Mouse (Mus musculus) thymus, postnatal 0 days (tissue): ENCODE results near the gene Themis3. TPM values are rescaled to one million over a fixed set of nuclear protein-coding genes. Genes with fewer than 3 reads are reported as not detected.

Source experiments
- DNase-seq: peaks from one replicate; pipeline ENCODE4 v3.0.0-alpha.2; 2015; ENCODE audit warnings: low spot score
- polyA plus RNA-seq: library from polyadenylated mRNA; unstranded; fragments of >200 nt; fragmentation: Nextera tagmentation; extraction: Ambion mirVana; gene quantifications from 2 replicates; pipeline ENCODE4 v1.2.1, GENCODE M21; 2015

The Themis3 gene
- not detected in 2 replicates for polyA plus RNA-seq

- DNase-seq, result no peak
Observed at GRCm38 (mm10) chr17:66594435-66594834, at the start of gene Themis3. Gene Themis3 (minus strand): TSS chr17:66594621.

DNA sequence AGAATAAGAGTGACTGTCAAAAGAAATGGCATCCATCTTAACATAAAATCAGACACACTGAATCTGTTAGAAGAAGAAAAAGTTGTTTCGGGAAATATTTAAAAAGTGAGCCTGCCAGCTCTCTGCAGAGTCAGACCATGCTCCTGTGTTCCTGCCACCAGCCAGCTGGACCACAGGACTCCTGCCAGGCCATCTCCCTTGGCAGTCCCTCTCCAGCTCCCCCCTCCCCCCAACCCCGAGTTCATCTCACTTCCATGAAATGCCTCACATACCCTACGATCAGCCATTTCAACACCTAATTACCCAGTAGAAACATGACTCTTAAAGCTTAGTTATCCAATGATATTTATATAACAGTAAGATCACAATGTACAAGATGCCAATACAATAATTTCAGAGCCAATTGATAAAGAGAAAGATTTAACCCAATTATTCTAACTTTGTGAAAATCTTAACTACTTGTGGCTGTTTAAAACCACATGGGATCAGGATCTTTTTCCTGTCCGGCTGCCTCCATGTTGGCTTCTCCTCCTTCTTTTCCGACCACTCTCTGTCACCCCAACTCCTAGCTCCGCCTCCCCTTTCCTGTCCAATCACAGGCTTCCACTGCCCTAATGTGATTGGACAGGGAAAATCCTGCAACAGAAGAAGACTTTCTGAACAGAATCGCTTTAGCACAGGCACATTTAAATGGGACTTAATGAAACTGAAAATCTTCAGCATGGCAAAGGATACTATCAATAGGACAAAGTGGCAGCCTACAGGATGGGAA lies 43.7 kb upstream of the Themis3 start:
- DNase-seq, result no peak

GRCm38 (mm10) chr17:66619996-66620656 lies 25.7 kb upstream of the Themis3 start:
- no peak for DNase-seq

- DNase-seq, result no peak
Observed at GRCm38 (mm10) chr17:66619255-66619826, 24.9 kb upstream of the Themis3 start.

- DNase-seq, result no peak
Observed at GRCm38 (mm10) chr17:66610032-66610431, 15.6 kb upstream of the Themis3 start.

DNA sequence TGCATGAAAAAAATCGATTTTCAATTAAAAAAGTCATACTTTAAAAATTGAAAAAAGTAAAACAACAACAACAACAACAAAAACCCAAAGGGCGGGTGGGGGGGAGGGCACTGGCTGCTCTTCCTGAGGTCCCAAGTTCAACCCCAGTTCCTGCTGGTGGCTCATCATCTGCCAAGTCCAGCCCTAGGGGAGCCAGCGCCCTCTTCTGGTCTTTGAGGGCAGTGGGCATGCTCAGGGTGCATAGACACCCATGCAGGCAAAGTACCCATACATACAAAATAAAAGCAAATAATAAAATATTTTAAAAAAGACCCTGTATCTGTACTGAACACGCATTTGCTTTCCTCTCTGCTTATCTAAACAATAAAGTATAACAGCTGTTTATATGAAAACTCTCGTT lies 10.5 kb upstream of the Themis3 start:
- no peak for DNase-seq

GRCm38 (mm10) chr17:66601171-66601570 lies 6.8 kb upstream of the Themis3 start:
- DNase-seq, result no peak

- no peak for DNase-seq
Observed at GRCm38 (mm10) chr17:66595867-66596266, 1.4 kb upstream of the Themis3 start.

DNA sequence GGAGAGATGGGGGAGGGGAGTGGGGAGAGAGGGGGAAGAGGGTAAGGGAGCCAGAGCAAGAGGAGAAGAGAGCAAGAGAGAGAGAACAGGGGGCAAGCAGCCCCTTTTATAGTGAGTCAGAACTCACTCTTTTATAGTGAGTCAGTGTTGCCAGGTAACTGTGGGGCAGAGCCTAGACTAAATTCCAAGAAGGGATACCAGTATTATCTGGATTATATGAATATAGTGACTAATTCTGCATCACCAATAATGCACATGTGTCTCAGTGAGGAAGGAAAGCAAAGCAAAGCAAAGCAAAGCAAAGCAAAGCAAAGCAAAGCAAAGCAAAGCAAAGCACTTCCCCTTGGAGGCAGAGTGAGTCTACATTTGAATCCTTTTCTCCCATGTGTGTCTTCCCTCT lies 835 bp upstream of the Themis3 start:
- no peak for DNase-seq

GRCm38 (mm10) chr17:66590353-66591075 lies 3.9 kb downstream of the Themis3 start:
- DNase-seq, result no peak

DNA sequence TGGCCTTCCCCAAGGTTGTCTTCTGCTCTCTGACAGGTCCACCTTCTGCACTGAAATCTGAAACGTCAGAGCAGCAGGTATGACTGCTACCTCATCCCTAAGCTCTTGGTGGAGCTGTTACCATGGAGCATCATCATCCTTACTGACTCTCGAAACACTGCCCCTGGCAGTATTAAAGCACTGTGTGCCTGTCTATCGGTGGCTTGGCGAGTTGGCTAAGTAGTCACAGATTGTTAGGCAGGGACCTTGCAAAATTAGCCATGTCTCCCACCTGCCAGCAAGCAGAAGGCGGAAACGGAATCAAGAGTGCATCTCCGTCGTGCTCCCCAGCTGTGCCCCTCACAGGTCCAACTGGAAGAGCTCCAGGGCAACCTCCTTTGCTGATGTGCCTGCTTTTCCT lies 4.6 kb downstream of the Themis3 start:
- no peak for DNase-seq

DNA sequence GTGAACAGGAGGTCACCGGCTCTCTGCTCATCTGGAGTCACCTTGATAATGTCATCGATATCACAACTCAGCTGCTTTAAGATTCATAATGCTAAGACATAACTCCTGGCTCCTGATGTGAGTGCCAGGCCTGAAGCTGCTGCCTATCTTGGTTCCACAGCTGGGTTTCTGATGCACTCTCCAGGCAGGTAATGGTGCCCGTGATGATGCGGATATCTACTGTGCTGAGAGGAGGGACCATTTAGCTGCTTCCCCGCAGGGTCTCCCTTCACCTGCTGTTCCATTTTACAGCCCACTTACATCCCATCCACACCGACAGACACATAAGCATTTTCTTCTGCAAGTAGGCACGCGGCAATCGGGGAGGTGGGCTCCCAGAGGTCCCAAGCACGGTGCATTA lies 7.7 kb downstream of the Themis3 start:
- no peak for DNase-seq

GRCm38 (mm10) chr17:66586078-66586477 lies 8.3 kb downstream of the Themis3 start:
- DNase-seq, result no peak

DNA sequence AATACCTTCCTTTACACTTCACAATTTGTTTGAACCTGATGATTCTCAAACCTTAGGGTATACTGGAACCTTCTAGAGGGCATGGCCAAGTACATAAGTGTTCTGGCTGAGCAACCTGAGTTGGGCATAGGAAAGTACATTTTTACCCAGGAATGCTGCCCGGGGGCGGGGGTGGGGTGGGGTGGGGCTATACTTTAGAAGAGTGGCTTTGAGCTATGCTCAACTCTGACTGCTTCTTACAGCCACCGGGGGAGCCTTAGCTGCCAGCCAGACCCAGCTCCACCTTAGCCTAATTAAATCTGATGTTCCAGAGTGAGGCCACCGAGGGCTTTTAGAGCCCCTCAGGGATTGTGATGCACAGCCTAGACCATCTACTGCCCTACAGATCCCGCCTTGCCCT lies 13.4 kb downstream of the Themis3 start:
- DNase-seq, result no peak

DNA sequence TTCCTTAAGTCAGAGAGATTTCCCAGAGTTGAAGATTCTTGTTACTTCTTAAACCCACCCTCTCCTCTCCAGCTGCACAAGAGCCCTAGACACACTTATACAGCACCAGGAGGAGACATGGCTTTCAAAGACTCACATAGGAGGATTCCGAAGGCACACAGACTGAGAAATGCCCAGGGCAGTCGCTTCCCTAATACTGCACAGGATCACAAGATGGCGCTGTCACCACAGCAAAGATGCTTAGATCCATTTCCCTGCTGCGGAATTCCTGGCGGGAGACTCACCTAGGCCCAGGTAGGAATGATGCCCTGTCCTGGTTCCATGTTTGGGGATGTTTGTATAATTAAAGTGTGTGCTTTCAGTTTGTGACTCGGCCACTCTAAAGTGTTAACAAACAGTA lies 16.4 kb downstream of the Themis3 start:
- no peak for DNase-seq

- no peak for DNase-seq
Observed at GRCm38 (mm10) chr17:66577507-66577906, 16.9 kb downstream of the Themis3 start.

GRCm38 (mm10) chr17:66572677-66573060 lies 21.8 kb downstream of the Themis3 start:
- DNase-seq, result no peak

DNA sequence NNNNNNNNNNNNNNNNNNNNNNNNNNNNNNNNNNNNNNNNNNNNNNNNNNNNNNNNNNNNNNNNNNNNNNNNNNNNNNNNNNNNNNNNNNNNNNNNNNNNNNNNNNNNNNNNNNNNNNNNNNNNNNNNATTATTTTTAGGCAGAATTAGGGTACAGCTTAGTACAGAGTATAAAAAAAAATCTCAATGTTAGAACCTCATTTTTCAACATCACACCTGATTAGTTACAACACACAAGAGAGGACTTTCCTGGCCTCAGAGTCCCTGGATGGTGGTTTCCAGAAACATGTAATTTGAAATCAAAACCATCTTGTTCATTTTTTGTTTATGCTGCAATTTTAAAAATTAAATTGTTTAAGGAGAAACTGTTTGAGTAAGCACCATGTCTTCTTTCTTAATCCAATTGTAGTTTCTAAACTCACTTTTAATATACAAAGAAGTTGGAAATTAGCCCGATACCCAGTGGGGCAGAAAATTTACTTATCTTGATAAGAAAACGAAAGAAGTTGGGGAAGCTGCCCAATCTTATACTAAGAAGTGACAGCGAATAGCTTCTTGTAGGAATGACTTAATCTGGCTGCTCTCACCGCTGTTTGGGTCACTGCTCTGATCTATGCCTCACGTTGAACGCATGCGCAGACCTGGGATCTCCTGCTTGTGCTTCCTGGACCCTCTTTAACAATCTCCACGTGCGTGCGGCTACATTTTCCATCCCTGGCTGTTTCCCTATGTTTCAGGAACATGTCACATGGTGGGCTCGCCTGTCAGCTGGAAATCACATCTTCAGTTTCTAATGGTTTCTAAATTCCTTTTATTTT lies 22.4 kb downstream of the Themis3 start:
- no peak for DNase-seq

DNA sequence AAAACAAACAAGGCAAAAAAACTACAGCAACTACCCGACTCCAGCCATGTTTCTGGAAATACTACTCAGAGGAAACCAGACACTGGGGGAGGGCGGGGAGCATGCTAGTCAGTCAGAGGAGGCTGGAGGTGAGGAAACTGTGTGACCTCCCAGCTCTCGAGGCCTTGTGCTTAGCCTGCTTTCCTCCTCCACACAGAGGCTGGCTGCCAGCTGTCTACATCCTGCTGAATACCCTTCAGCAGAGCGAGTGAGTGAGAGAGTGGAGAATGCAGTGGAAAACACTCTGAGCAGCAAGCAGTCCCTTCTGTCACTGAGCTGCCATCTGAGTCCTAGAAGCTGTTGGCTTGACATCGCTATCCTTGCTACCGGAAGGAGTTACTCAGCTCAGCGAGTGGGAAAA lies 30.2 kb downstream of the Themis3 start:
- no peak for DNase-seq

- DNase-seq, result no peak
Observed at GRCm38 (mm10) chr17:66563551-66563950, 30.9 kb downstream of the Themis3 start.

GRCm38 (mm10) chr17:66561380-66561779 lies 33.0 kb downstream of the Themis3 start:
- no peak for DNase-seq
